Mouse (Mus musculus) forebrain, embryonic 16.5 days (tissue): ENCODE measurements at regions not wholly inside any gene's neighbourhood (a gene's known extent, or its start where the extent isn't known, plus 50 kb on each side); places are given as distances from the start of the nearest gene placed in this dataset.
A peak's percentile ranks its signal among the peaks of the same experiment; 100 is the strongest.

Experiments used
- ATAC-seq: fragments of 200-750 bp; cut with Nextera tagmentation; 2 replicates; pipeline ENCODE4 v1.8.0; 2017; ENCODE audit warnings: mild to moderate bottlenecking, moderate library complexity
- H3K27ac ChIP-seq: fragments of 300-500 bp; sonication (generic); 2 replicates; pipeline ENCODE4 v1.5.1; 2014; ENCODE audit warnings: low read length, control low read depth
- H3K27me3 ChIP-seq: fragments of 300-500 bp; sonication (generic); replicated peaks from 2 replicates; pipeline ENCODE4 v1.6.1; 2014; ENCODE audit warnings: low read length; ENCODE audit not compliant: control insufficient read depth, insufficient read depth
- H3K36me3 ChIP-seq: fragments of 300-500 bp; sonication (generic); 2 replicates; pipeline ENCODE4 v1.6.1; 2014; ENCODE audit not compliant: control insufficient read depth, insufficient read depth
- H3K4me1 ChIP-seq: fragments of 300-500 bp; sonication (generic); replicated peaks from 2 replicates; pipeline ENCODE4 v1.6.1; 2014; ENCODE audit warnings: low read length; ENCODE audit not compliant: control insufficient read depth, insufficient read depth
- H3K4me2 ChIP-seq: fragments of 300-500 bp; sonication (generic); 2 replicates; pipeline ENCODE4 v1.6.1; 2014; ENCODE audit warnings: mild to moderate bottlenecking, low read length, control low read depth
- H3K4me3 ChIP-seq: fragments of 300-500 bp; sonication (generic); replicated peaks from 2 replicates; pipeline ENCODE4 v1.5.1; 2014; ENCODE audit warnings: mild to moderate bottlenecking, low read length, control low read depth
- H3K9ac ChIP-seq: fragments of 300-500 bp; sonication (generic); replicated peaks from 2 replicates; pipeline ENCODE4 v1.6.1; 2014; ENCODE audit warnings: low read depth, low read length, control low read depth
- H3K9me3 ChIP-seq: fragments of 300-500 bp; sonication (generic); 2 replicates; pipeline ENCODE4 v1.6.1; 2016; ENCODE audit warnings: low read length; ENCODE audit not compliant: control insufficient read depth
- WGBS: fragments of 180-500 bp; shearing (Covaris S2); extraction: QIAGEN DNeasy Blood & Tissue Kit; methylation state at CpG from one replicate; pipeline ENCODE4 v1.1.7; 2014; 5-methylcytosine and 5-hydroxymethylcytosine counted together

- peaks cover 7% of the 10 kb centered on the region for H3K4me1 ChIP-seq
- H3K4me2 ChIP-seq, result no peak overlapping the region
- H3K4me3 ChIP-seq, result no peak overlapping the region
- no peaks in the 10 kb centered on the region for H3K27me3 ChIP-seq
- no peak overlapping the region for H3K27ac ChIP-seq
- WGBS, result 36% methylated on average over 2 of the region's 2 CpGs
- H3K36me3 ChIP-seq, result no peaks in the 10 kb centered on the region
- no peaks in the 10 kb centered on the region for H3K9me3 ChIP-seq
- no peak overlapping the region for H3K9ac ChIP-seq
- no peak for ATAC-seq
These were observed 783.5 kb downstream of the Galc start for GRCm38 (mm10) chr12:97475751-97476150.

DNA sequence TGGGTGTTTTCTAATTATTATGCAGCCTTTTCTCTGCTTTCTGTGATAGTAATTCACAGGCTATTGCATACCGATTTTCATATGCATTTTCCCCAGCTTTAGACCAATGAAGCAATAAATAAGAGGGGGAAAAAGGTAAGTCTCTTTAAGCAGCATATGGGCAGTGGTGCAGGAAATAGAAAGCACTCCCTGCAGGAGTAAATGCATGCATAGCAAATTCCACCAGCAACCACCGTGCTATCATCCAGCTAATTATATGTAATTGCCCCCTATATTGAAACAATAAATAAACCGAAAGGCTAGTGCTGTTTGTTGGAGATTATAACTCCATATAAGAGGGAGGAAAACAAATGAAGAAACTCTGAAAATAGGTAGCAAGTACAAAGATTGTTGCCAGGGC is 790.1 kb downstream of the Galc start:
- Histone ChIP-seq H3K27me3 (no peaks in the 10 kb centered on the region), H3K4me3 (no peak overlapping the region), H3K4me2 (no peak overlapping the region), H3K9me3 (no peaks in the 10 kb centered on the region), H3K36me3 (no peaks in the 10 kb centered on the region), H3K27ac (no peak overlapping the region), H3K4me1 (no peaks in the 10 kb centered on the region), H3K9ac (no peak overlapping the region)
- ATAC-seq, result no peak
- 57% methylated on average over 3 of the region's 3 CpGs for WGBS

- Histone ChIP-seq H3K9me3 (no peaks in the 10 kb centered on the region), H3K27ac (no peak overlapping the region), H3K9ac (no peak overlapping the region), H3K4me1 (no peaks in the 10 kb centered on the region), H3K4me3 (no peak overlapping the region), H3K4me2 (no peak overlapping the region), H3K27me3 (no peaks in the 10 kb centered on the region), H3K36me3 (no peaks in the 10 kb centered on the region)
- ATAC-seq, result no peak
- 49% methylated on average over 3 of the region's 3 CpGs for WGBS
These were observed 823.1 kb downstream of the Galc start for GRCm38 (mm10) chr12:97436141-97436540.

- Histone ChIP-seq H3K4me3 (no peak overlapping the region), H3K9me3 (no peaks in the 10 kb centered on the region), H3K4me2 (no peak overlapping the region), H3K36me3 (no peaks in the 10 kb centered on the region), H3K4me1 (no peaks in the 10 kb centered on the region), H3K27me3 (no peaks in the 10 kb centered on the region), H3K9ac (no peak overlapping the region), H3K27ac (no peak overlapping the region)
- WGBS, result 38% methylated on average over 1 of the region's 1 CpGs
- no peak for ATAC-seq
These were observed 825.2 kb downstream of the Galc start for GRCm38 (mm10) chr12:97434021-97434420.

GRCm38 (mm10) chr12:97432704-97433103 is 826.6 kb downstream of the Galc start:
- H3K9me3 ChIP-seq, result no peaks in the 10 kb centered on the region
- H3K9ac ChIP-seq, result no peak overlapping the region
- H3K27me3 ChIP-seq, result no peaks in the 10 kb centered on the region
- H3K36me3 ChIP-seq, result no peaks in the 10 kb centered on the region
- no peak for ATAC-seq
- WGBS, result 86% methylated on average over 4 of the region's 4 CpGs
- H3K4me1 ChIP-seq, result no peaks in the 10 kb centered on the region
- H3K27ac ChIP-seq, result no peak overlapping the region
- no peak overlapping the region for H3K4me3 ChIP-seq
- no peak overlapping the region for H3K4me2 ChIP-seq

- Histone ChIP-seq H3K4me2 (no peak overlapping the region), H3K9me3 (no peaks in the 10 kb centered on the region), H3K4me1 (no peaks in the 10 kb centered on the region), H3K4me3 (no peak overlapping the region), H3K27me3 (no peaks in the 10 kb centered on the region), H3K9ac (no peak overlapping the region), H3K36me3 (no peaks in the 10 kb centered on the region), H3K27ac (no peak overlapping the region)
- WGBS, result 90% methylated on average over 3 of the region's 3 CpGs
- ATAC-seq, result no peak
These were observed 831.0 kb downstream of the Galc start for GRCm38 (mm10) chr12:97428252-97428651.

- Histone ChIP-seq H3K9ac (no peak overlapping the region), H3K27me3 (no peaks in the 10 kb centered on the region), H3K27ac (no peak overlapping the region), H3K4me2 (no peak overlapping the region), H3K4me1 (no peaks in the 10 kb centered on the region), H3K9me3 (no peaks in the 10 kb centered on the region), H3K36me3 (no peaks in the 10 kb centered on the region), H3K4me3 (no peak overlapping the region)
- peak; percentile 43; the same call in 1 of the 2 replicates for ATAC-seq
- 72% methylated on average over 3 of the region's 3 CpGs for WGBS
These were observed 834.5 kb downstream of the Galc start for GRCm38 (mm10) chr12:97424726-97425125.

DNA sequence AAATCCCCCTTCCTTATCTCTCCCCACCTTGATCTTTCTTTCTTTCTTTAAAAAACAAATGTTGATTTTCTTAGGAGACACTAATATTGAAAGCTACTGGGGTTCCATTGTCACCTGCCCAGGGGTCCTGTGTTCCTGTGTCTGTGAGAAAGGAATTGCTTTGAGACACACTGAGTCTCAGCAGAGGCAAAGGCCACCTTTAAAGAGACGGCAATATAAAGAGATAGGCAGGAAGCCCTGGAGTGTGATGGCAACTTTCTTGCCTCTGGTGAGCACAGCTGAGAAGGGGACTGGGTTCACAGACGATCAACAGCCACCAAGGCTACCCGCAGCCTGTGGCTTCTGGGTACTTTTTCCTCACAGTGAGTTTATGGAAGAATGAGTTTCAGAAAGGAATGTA is 855.8 kb downstream of the Galc start:
- Histone ChIP-seq H3K36me3 (no peaks in the 10 kb centered on the region), H3K4me3 (no peak overlapping the region), H3K27ac (no peak overlapping the region), H3K27me3 (no peaks in the 10 kb centered on the region), H3K4me2 (no peak overlapping the region), H3K4me1 (peaks cover 9% of the 10 kb centered on the region), H3K9ac (no peak overlapping the region), H3K9me3 (no peaks in the 10 kb centered on the region)
- peak; percentile 43; the same call in 1 of the 2 replicates for ATAC-seq
- WGBS, result 13% methylated on average over 3 of the region's 3 CpGs

GRCm38 (mm10) chr12:97402412-97403396 is 856.6 kb downstream of the Galc start:
- Histone ChIP-seq H3K36me3 (no peaks in the 10 kb centered on the region), H3K4me3 (no peak overlapping the region), H3K27me3 (no peaks in the 10 kb centered on the region), H3K9me3 (no peaks in the 10 kb centered on the region), H3K27ac (peak overlapping the region; percentile 28; the same call in 1 of the 2 replicates), H3K4me1 (peaks cover 9% of the 10 kb centered on the region), H3K9ac (no peak overlapping the region), H3K4me2 (no peak overlapping the region)
- 14% methylated on average over 10 of the region's 10 CpGs for WGBS
- peak; percentile 68 for ATAC-seq
